ENCODE assay signal across 21 mouse cellular contexts in the genomic region with DNA sequence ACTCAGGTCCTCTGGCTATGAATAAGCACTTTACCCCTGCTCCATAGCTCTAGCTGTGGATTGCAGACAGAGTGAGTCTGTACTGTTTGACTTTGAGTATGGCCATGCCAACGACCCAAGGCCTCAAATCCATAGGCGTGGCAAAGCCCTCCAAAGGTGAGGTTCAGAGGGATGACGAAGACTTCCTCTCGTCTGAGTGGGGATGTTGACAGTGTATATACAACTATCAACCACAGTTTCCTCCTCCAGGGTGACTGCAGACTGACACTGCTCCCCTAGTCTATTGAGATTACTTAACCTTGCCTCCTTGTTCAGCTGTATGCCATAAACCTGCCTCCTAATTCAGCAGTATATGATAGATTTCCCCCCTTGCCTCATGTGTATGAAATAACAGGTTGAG.
"Had no signal": no experiment of that assay in that cellular context is flagged by ENCODE, and none has a peak within 500 bp of the region (broad histone marks: within the 10 kb centered on the region; RNA-seq: fewer than 3 reads in every experiment).

No protein-coding gene starts in this region.

- H3K4me3 ChIP-seq: kidney, embryonic 15.5 days; limb, embryonic 12.5 days; limb, embryonic 15.5 days; midbrain, embryonic 15.5 days; neural tube, embryonic 12.5 days; neural tube, embryonic 15.5 days had no signal

- H3K4me1 ChIP-seq: limb, embryonic 12.5 days; midbrain, embryonic 15.5 days; neural tube, embryonic 12.5 days; neural tube, embryonic 15.5 days had no signal

- H3K9me3 ChIP-seq: kidney, embryonic 15.5 days; limb, embryonic 12.5 days; limb, embryonic 15.5 days; midbrain, embryonic 15.5 days; neural tube, embryonic 12.5 days; neural tube, embryonic 15.5 days had no signal

- H3K4me2 ChIP-seq: kidney, embryonic 15.5 days; limb, embryonic 12.5 days; limb, embryonic 15.5 days; liver, embryonic 11.5 days; lung, embryonic 14.5 days; midbrain, embryonic 11.5 days; midbrain, embryonic 15.5 days; neural tube, embryonic 12.5 days; neural tube, embryonic 15.5 days had no signal

- DNase-seq: kidney, adult 8-10 months; kidney, postnatal 10 days; kidney, postnatal 36 days; left cerebral cortex, postnatal 4 days; liver, postnatal 0 days; lung, embryonic 14.5 days; right cerebral cortex, adult 18-20 months; right cerebral cortex, postnatal 25 days; thymus, adult 18-20 months; thymus, postnatal 4 days had no signal

- ATAC-seq: liver, postnatal 0 days; lung, postnatal 0 days; midbrain, embryonic 15.5 days had no signal

- H3K36me3 ChIP-seq: kidney, embryonic 15.5 days; limb, embryonic 12.5 days; limb, embryonic 15.5 days; midbrain, embryonic 15.5 days; neural tube, embryonic 12.5 days; neural tube, embryonic 15.5 days had no signal

- H3K9ac ChIP-seq: kidney, embryonic 15.5 days; limb, embryonic 12.5 days; limb, embryonic 15.5 days; liver, embryonic 14.5 days; liver, postnatal 0 days; lung, embryonic 14.5 days; midbrain, embryonic 15.5 days; neural tube, embryonic 12.5 days; neural tube, embryonic 15.5 days had no signal

- H3K27ac ChIP-seq: kidney, embryonic 15.5 days; limb, embryonic 12.5 days; limb, embryonic 15.5 days; liver, embryonic 14.5 days; macrophage; midbrain, embryonic 15.5 days; neural tube, embryonic 12.5 days; neural tube, embryonic 15.5 days had no signal

- H3K27me3 ChIP-seq: kidney, embryonic 15.5 days; limb, embryonic 12.5 days; limb, embryonic 15.5 days; midbrain, embryonic 15.5 days; neural tube, embryonic 12.5 days; neural tube, embryonic 15.5 days had no signal
